Mouse (Mus musculus) CH12.LX (cell line): Measurements from ENCODE around the gene Timm13.

ENCODE experiments used
- BHLHE40 ChIP-seq: IDR thresholded peaks from 2 replicates; pipeline ENCODE4 v1.6.1; 2011; ENCODE audit warnings: mild to moderate bottlenecking, low read depth, low read length, improper control_type of control experiment
- CTCF ChIP-seq, 2 experiments: IDR thresholded peaks in 1 of 2; conservative IDR thresholded peaks in 1 of 2; 2 replicates each; pipeline ENCODE4 v1.5.1; 2011 to 2012; ENCODE audit warnings: low read depth in 2 of 2, low read length in 2 of 2, improper control_type of control experiment in 1 of 2, inconsistent platforms in 1 of 2, mild to moderate bottlenecking in 1 of 2, moderate library complexity in 1 of 2
- E2F4 ChIP-seq: IDR thresholded peaks from 2 replicates; pipeline ENCODE4 v1.6.1; 2011; ENCODE audit warnings: low read depth, low read length, improper control_type of control experiment; ENCODE audit not compliant: insufficient replicate concordance
- IRF4 ChIP-seq: IDR thresholded peaks from 2 replicates; pipeline ENCODE4 v1.6.1; 2014; ENCODE audit warnings: low read depth, mild to moderate bottlenecking, inconsistent platforms, low read length, improper control_type of control experiment
- MAX ChIP-seq: IDR thresholded peaks from 2 replicates; pipeline ENCODE4 v1.6.1; 2011; ENCODE audit warnings: low read length, improper control_type of control experiment

DNA sequence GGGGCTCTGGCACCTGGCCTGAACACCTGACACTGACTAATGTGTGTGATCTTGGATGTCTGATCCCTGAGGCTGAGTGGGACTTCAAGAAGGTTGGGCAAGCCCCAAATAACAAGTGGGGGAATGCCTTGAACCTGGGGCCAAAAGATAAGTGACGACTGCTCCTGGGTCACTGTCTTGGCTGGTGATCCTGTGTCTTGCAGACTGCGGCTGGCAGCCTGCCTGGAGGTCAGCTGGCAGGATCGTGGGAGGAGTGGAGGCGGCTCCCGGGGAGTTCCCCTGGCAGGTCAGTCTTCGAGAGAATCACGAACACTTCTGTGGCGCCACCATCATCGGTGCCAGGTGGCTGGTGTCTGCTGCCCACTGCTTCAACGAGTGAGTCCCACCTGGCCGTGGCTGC lies 13.6 kb downstream of the Timm13 start:
- no peak for TF ChIP-seq MAX
- TF ChIP-seq E2F4 = no peak
- no peak for TF ChIP-seq IRF4
- no peak for TF ChIP-seq CTCF (conservative IDR thresholded peaks at IDR 0.05 in 1 of 2, IDR thresholded peaks at IDR 0.05 in 1 of 2; ENCODE audit: low read depth in 2 of 2, low read length in 2 of 2)
- TF ChIP-seq BHLHE40 = no peak
